Mouse (Mus musculus) embryonic fibroblast, embryonic 13.5 days (primary cell): ENCODE measurements around the gene Parn. TPM values are rescaled to one million over a fixed set of nuclear protein-coding genes. Genes with fewer than 3 reads are reported as not detected.

Source experiments
- H3K27ac ChIP-seq: 2 replicates; pipeline ENCODE4 v1.5.1; 2012; ENCODE audit warnings: low read length, control low read depth, inconsistent platforms; ENCODE audit not compliant: insufficient read depth
- H3K4me1 ChIP-seq: 2 replicates; pipeline ENCODE4 v1.6.1; 2011; ENCODE audit warnings: low read length; ENCODE audit not compliant: control insufficient read depth, insufficient read depth
- H3K4me3 ChIP-seq: 2 replicates; pipeline ENCODE4 v1.5.1; 2011; ENCODE audit warnings: mild to moderate bottlenecking, control low read depth, low read length; ENCODE audit not compliant: insufficient read depth
- CTCF ChIP-seq: IDR thresholded peaks from 2 replicates; pipeline ENCODE4 v1.5.1; 2011; ENCODE audit warnings: mild to moderate bottlenecking, control low read depth, low read length, moderate library complexity, borderline replicate concordance; ENCODE audit not compliant: insufficient read depth
- POLR2A ChIP-seq: IDR thresholded peaks from 2 replicates; pipeline ENCODE4 v1.6.1; 2011; ENCODE audit warnings: low read depth, mild to moderate bottlenecking, control low read depth, low read length, moderate library complexity
- polyA plus RNA-seq: library from polyadenylated mRNA; stranded (reverse); fragments of >200 nt; gene quantifications from 2 replicates; pipeline ENCODE4 v1.2.4, GENCODE M21; 2011; ENCODE audit warnings: low read depth; ENCODE audit not compliant: missing spikeins, insufficient read length

Parn gene
- polyA plus RNA-seq, 1 experiment: 38.1 TPM

GRCm38 (mm10) chr16:13493981-13494380 is 174.0 kb downstream of the Parn start:
- H3K4me3 ChIP-seq: no peak overlapping the region
- no peak overlapping the region for H3K27ac ChIP-seq
- TF ChIP-seq POLR2A (no peak), CTCF (no peak)
- H3K4me1 ChIP-seq: no peaks in the 10 kb centered on the region

- TF ChIP-seq POLR2A (no peak), CTCF (no peak)
- H3K27ac ChIP-seq: no peak overlapping the region
- H3K4me1 ChIP-seq: no peaks in the 10 kb centered on the region
- no peak overlapping the region for H3K4me3 ChIP-seq
These were observed 175.0 kb downstream of the Parn start for GRCm38 (mm10) chr16:13492996-13493395.

GRCm38 (mm10) chr16:13491776-13492175 is 176.2 kb downstream of the Parn start:
- no peak for TF ChIP-seq POLR2A
- no peak for TF ChIP-seq CTCF
- Histone ChIP-seq H3K4me1 (0 out of 2 replicates have a peak, but pooled peaks cover 2% of the 10 kb centered on the region), H3K27ac (no peak overlapping the region), H3K4me3 (no peak overlapping the region)

Other genes starting within 250 kb of the Parn start
- 40.0 and 51.7 TPM in 2 replicates for gene Bfar, start 3.7 kb upstream of the Parn start, polyA plus RNA-seq
- gene 3110001I22Rik, start 3.8 kb upstream of the Parn start, polyA plus RNA-seq: 2.7 and 3.8 TPM in 2 replicates
- not detected in 2 replicates for gene Pla2g10, start 62.8 kb upstream of the Parn start, polyA plus RNA-seq
- 52.4 and 52.5 TPM in 2 replicates for gene Rrn3, start 112.5 kb upstream of the Parn start, polyA plus RNA-seq
- 73.3 and 82.0 TPM in 2 replicates for gene Ntan1, start 150.7 kb upstream of the Parn start, polyA plus RNA-seq
- gene Pdxdc1, start 235.0 kb upstream of the Parn start, polyA plus RNA-seq: 195 and 220 TPM in 2 replicates
- gene Mpv17l, start 235.0 kb upstream of the Parn start, polyA plus RNA-seq: 4.7 and 5.1 TPM in 2 replicates